Mouse (Mus musculus): ENCODE measurements around the gene Mrps2.
A peak's percentile ranks its signal among the peaks of the same experiment; 100 is the strongest.
"Not testable (repeated sequence)": the region's sequence is repeated elsewhere in the genome, so short reads cannot be mapped to it uniquely, and the experiment has no call there.

DNA sequence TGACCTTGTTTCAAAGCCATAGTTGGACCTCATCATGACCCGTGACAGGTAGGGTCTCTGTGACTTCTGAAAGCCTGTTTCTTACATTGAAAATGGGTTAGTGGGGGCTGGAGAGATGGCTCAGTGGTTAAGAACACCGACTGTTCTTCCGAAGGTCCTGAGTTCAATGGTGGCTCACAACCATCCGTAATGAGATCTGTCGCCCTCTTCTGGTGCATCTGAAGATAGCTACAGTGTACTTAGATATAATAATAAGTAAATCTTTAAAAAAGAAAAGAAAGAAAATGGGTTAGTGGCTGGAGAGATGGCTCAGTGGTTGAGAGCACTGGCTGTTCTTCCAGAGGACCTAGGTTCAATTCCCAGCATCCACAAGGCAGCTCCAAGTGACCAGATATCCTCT is 43.7 kb downstream of the Mrps2 start:
- peak; percentile 35 for TF ChIP-seq CTCF (IDR thresholded peaks at IDR 0.05; ENCODE audit: low read depth)
- not testable (repeated sequence) for TF ChIP-seq EP300 (IDR thresholded peaks at IDR 0.05; ENCODE audit: low read depth)

Measured in liver, embryonic 14.5 days (tissue).